Mouse (Mus musculus) megakaryocyte, embryonic 14.5 days (primary cell): ENCODE measurements around the gene Ninj1.

Source experiments
- FLI1 ChIP-seq: IDR thresholded peaks from 2 replicates; pipeline ENCODE4 v1.6.1; 2012; ENCODE audit warnings: low read length, inconsistent platforms, mixed read lengths
- GATA1 ChIP-seq: IDR thresholded peaks from 3 replicates; pipeline ENCODE4 v1.6.1; 2012; ENCODE audit warnings: mixed read lengths, low read length, inconsistent platforms, borderline replicate concordance

GRCm38 (mm10) chr13:49170623-49171022 lies 16.7 kb upstream of the Ninj1 start:
- TF ChIP-seq GATA1 = no peak
- no peak for TF ChIP-seq FLI1
